Mouse (Mus musculus) lung, postnatal 0 days (tissue): ENCODE results near the gene Pstpip1.

ENCODE experiments used
- CTCF ChIP-seq: IDR thresholded peaks from 2 replicates; pipeline ENCODE4 v1.5.1; 2016; ENCODE audit warnings: antibody characterized with exemption, mild to moderate bottlenecking
- EP300 ChIP-seq: IDR thresholded peaks from 2 replicates; pipeline ENCODE4 v1.6.1; 2016; ENCODE audit warnings: antibody characterized with exemption, mild to moderate bottlenecking, control low read depth

DNA sequence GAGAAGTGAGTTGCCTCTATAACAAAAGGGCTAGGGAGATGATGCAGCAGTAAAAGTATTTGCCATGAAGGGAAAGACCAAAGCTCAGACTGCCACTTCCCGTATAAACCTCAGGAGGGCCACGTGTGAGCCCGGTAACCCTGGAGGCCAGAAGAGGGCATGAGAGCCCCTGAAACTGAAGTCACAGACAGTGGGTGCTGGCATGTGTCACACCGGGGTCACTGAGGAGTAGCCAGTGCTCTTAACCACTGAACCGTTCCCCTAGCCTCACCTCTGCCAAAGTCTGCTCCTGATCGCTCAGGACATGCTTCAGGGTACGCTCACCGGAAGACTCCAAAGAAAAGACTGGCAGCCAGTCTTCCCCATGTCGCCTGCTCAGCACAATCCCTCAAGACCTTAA is 52.0 kb downstream of the Pstpip1 start:
- TF ChIP-seq EP300 (no peak), CTCF (peak; percentile 29; the same call in 1 of the 2 replicates)
